Mouse (Mus musculus): ENCODE measurements at regions not wholly inside any gene's neighbourhood (a gene's known extent, or its start where the extent isn't known, plus 50 kb on each side); places are given as distances from the start of the nearest gene placed in this dataset.
A peak's percentile ranks its signal among the peaks of the same experiment; 100 is the strongest.

DNA sequence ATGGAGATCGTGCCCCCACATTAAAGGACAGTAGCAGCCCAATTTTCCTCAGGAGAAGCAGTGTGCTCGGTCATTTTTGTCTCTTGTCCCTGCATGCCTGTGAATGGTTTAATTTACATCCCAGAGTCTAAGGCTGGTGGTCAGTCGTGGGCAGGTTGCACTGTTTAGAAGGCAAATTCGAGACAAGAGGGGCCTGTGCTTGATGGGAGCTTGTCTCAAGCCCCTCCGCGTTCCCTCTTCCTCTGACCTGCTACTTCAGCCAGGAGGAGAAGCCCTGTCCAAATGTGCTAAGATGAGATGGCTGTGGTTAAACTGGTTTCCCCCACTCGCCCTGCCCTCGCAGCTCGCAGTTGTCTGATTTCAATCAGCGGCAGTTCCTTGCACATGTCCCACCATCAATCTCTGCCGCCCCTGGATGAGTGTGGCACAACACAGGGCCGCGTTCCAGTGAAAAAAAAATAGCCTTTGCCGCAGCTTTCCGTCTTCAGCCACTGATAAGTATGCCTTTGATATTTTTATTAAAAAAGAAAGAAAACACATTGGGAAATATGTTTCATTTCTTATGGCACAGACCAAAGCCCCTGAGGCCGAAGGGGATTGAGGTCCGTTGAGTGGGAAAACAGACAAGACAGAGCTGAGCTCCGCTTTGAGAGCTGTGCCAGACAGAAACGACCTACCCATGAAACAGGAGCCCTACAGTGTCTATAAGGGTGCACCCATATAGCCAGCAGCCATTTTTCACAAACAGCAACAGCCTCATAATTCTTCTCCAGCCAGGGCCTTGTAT, 99.5 kb upstream of the Eya4 start:
- no peak for ATAC-seq
- Histone ChIP-seq H3K9me3 (ENCODE audit: control insufficient read depth) (no peaks in the 10 kb centered on the region), H3K4me3 (ENCODE audit: low read depth, low read length) (no peak overlapping the region), H3K4me2 (replicated peaks; ENCODE audit: low read depth) (no peak overlapping the region), H3K27ac (ENCODE audit: low read depth, low read length) (no peak overlapping the region), H3K36me3 (ENCODE audit: control insufficient read depth, insufficient read depth) (no peaks in the 10 kb centered on the region), H3K9ac (ENCODE audit: low read depth, low read length) (no peak overlapping the region), H3K27me3 (replicated peaks; ENCODE audit: control insufficient read depth, insufficient read depth, low read length) (no peaks in the 10 kb centered on the region), H3K4me1 (replicated peaks; ENCODE audit: control insufficient read depth, insufficient read depth, low read length) (no peaks in the 10 kb centered on the region)
- WGBS = 74% methylated on average over 19 of the region's 19 CpGs
- TF ChIP-seq CTCF (IDR thresholded peaks at IDR 0.05; ENCODE audit: low read depth) = no peak

DNA sequence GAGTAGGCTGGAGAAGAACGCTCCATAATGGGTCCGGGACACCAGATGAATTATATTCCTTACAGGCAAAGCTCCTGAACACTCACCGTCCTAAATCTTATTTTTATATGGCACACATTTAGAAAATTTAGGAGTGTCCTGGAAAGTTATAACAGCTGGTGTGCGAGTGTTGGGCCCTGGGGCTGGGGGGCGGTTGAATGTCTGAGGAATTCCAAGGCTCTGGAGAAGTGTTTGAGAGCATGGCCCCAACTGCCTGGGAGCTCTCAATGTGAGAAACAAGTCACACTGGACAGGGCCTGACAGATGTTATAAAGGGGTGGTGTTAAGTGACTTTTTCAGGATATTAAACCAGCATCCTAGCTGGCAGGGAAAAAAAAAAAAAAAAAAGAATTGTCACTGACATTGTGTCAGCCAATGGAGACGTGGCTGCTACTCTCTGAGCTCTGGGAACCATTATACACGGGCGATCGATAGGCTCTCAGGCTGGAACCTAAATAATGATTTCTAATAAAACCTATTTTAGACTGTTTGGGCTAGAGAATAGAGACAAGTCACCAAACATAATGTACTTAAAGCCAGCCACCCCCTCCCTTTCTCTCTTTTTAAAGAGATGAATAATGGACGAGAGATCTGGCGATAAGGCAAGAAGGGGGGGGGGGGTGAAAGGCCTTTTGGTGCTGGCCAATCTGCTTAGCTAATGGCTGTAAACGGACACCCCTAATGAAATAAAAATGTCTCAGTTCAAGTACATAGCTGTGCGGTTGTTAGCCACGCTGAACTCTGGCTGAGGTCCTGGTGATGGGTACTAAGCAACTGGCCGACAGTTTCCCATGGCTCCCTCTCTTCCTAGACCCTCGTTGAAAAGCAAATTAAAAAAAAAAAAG, 98.6 kb upstream of the Eya4 start:
- H3K4me1 ChIP-seq (replicated peaks; ENCODE audit: control insufficient read depth, insufficient read depth, low read length) = no peaks in the 10 kb centered on the region
- H3K27me3 ChIP-seq (replicated peaks; ENCODE audit: control insufficient read depth, insufficient read depth, low read length) = no peaks in the 10 kb centered on the region
- no peak for ATAC-seq
- no peak for TF ChIP-seq CTCF (IDR thresholded peaks at IDR 0.05; ENCODE audit: low read depth)
- H3K9ac ChIP-seq (ENCODE audit: low read depth, low read length) = no peak overlapping the region
- no peak overlapping the region for H3K27ac ChIP-seq (ENCODE audit: low read depth, low read length)
- H3K36me3 ChIP-seq (ENCODE audit: control insufficient read depth, insufficient read depth) = no peaks in the 10 kb centered on the region
- WGBS = 67% methylated on average over 16 of the region's 16 CpGs
- H3K4me2 ChIP-seq (replicated peaks; ENCODE audit: low read depth) = no peak overlapping the region
- H3K4me3 ChIP-seq (ENCODE audit: low read depth, low read length) = no peak overlapping the region
- no peaks in the 10 kb centered on the region for H3K9me3 ChIP-seq (ENCODE audit: control insufficient read depth)

DNA sequence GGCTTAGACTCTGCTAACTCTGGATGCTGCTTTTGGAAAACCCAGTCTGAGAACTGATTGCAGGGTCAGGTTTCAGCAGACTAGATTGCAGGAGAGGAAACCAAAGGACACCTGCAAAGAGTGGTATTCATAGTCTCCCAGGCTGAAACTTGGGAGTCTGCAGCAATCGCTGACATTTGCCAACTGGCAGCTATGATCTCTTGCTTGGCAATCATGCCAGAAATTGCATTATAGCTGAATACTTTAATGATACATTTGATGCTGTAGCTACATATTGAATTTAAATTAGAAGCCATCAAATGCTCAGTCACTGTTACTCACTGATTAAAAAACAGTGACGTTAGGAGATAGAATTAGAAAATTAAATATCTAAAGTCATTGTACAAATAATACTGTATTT, 79.8 kb upstream of the Eya4 start:
- H3K27me3 ChIP-seq (replicated peaks; ENCODE audit: control insufficient read depth, insufficient read depth, low read length) = no peaks in the 10 kb centered on the region
- H3K9me3 ChIP-seq (ENCODE audit: control insufficient read depth) = no peaks in the 10 kb centered on the region
- ATAC-seq = no peak
- H3K4me2 ChIP-seq (replicated peaks; ENCODE audit: low read depth) = no peak overlapping the region
- no peaks in the 10 kb centered on the region for H3K4me1 ChIP-seq (replicated peaks; ENCODE audit: control insufficient read depth, insufficient read depth, low read length)
- H3K36me3 ChIP-seq (ENCODE audit: control insufficient read depth, insufficient read depth) = no peaks in the 10 kb centered on the region
- no peak overlapping the region for H3K9ac ChIP-seq (ENCODE audit: low read depth, low read length)
- no peak for TF ChIP-seq CTCF (IDR thresholded peaks at IDR 0.05; ENCODE audit: low read depth)
- no peak overlapping the region for H3K27ac ChIP-seq (ENCODE audit: low read depth, low read length)
- no peak overlapping the region for H3K4me3 ChIP-seq (ENCODE audit: low read depth, low read length)
- WGBS = 80% methylated on average over 2 of the region's 2 CpGs

DNA sequence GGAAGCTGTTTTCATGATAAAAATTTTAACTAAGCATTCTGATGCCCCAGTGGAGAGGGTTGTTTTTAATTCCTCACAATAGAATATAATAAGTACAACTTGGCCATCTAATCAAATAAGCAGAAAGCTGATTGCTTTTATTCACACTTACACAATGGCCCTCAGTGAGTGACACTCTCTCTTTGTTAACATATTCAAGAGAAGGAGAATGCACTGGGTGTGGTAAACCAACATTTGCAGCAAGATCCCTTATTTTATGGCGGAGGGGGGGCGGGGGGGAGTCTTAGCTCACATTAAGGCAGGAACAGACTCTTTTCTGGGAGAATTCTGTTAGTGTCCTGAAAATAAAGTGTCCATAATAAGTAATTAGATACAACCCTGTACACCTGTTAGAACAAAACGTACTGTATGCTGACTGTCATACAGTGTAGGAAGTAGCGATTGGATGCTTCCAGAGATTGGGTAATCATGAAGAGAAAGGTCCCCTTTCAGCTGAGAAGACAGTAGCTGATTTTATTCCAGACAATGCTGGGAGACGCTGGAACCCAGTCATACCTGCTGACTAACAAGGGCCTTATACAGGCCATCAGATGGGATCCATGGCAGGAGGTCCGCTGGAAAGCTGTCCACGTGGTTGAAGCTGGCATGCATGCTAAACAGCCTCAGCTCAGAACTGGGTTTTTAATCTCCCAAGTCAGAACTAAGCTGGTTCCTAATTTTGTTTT, 63.4 kb upstream of the Eya4 start:
- WGBS = 82% methylated on average over 7 of the region's 7 CpGs
- no peak for TF ChIP-seq CTCF (IDR thresholded peaks at IDR 0.05; ENCODE audit: low read depth)
- no peak for ATAC-seq
- Histone ChIP-seq H3K4me2 (replicated peaks; ENCODE audit: low read depth) (no peak overlapping the region), H3K9me3 (ENCODE audit: control insufficient read depth) (no peaks in the 10 kb centered on the region), H3K27ac (ENCODE audit: low read depth, low read length) (no peak overlapping the region), H3K4me3 (ENCODE audit: low read depth, low read length) (no peak overlapping the region), H3K27me3 (replicated peaks; ENCODE audit: control insufficient read depth, insufficient read depth, low read length) (no peaks in the 10 kb centered on the region), H3K9ac (ENCODE audit: low read depth, low read length) (no peak overlapping the region), H3K4me1 (replicated peaks; ENCODE audit: control insufficient read depth, insufficient read depth, low read length) (no peaks in the 10 kb centered on the region), H3K36me3 (ENCODE audit: control insufficient read depth, insufficient read depth) (no peaks in the 10 kb centered on the region)

DNA sequence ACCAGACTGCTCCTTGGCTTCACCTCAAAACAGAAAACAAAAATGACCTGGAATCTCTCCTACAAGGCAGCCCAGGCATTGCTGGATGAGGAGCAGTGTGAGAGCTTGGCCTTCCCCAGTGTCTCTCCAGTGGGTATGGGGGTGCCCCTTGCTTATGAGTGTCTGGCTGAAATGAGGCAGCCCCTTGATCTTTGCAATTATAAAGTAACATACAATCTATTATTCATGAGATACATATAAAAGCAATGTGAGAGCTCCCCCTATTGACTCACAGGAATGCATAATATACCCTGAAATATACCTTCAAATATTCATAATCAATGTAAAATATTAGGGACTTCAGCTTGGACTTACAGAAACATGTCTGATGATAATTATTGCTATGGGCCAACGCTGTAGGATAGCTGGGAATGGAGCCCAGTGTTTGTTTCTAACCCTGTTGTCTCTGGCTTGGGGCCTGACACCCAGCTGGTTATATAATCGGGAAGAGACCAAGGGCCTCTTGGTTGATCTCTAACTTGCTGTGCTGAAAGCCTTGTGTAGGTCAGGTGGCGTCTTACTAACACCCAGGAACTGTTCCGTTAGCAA, 52.9 kb upstream of the Eya4 start:
- Histone ChIP-seq H3K9ac (ENCODE audit: low read depth, low read length) (no peak overlapping the region), H3K4me2 (replicated peaks; ENCODE audit: low read depth) (no peak overlapping the region), H3K9me3 (ENCODE audit: control insufficient read depth) (peaks cover 4% of the 10 kb centered on the region; the same call in 1 of the 2 replicates), H3K27me3 (replicated peaks; ENCODE audit: control insufficient read depth, insufficient read depth, low read length) (no peaks in the 10 kb centered on the region), H3K27ac (ENCODE audit: low read depth, low read length) (no peak overlapping the region), H3K36me3 (ENCODE audit: control insufficient read depth, insufficient read depth) (no peaks in the 10 kb centered on the region), H3K4me1 (replicated peaks; ENCODE audit: control insufficient read depth, insufficient read depth, low read length) (no peaks in the 10 kb centered on the region), H3K4me3 (ENCODE audit: low read depth, low read length) (no peak overlapping the region)
- WGBS = 60% methylated on average over 4 of the region's 4 CpGs
- no peak for ATAC-seq
- peak; percentile 51 for TF ChIP-seq CTCF (IDR thresholded peaks at IDR 0.05; ENCODE audit: low read depth)

Measured in intestine, postnatal 0 days (tissue).